Mouse (Mus musculus) embryonic facial prominence, embryonic 10.5 days (tissue): ENCODE data around the gene Smco1. TPM values are rescaled to one million over a fixed set of nuclear protein-coding genes. Genes with fewer than 3 reads are reported as not detected.
"Not testable (repeated sequence)": the region's sequence is repeated elsewhere in the genome, so short reads cannot be mapped to it uniquely, and the experiment has no call there.

Experiments
- DNase-seq: peaks from one replicate; pipeline ENCODE4 v3.0.0-alpha.2; 2017; ENCODE audit warnings: low spot score
- H3K27ac ChIP-seq: fragments of 300-500 bp; sonication (generic); replicated peaks from 2 replicates; pipeline ENCODE4 v1.5.1; 2016; ENCODE audit warnings: mild to moderate bottlenecking
- H3K27me3 ChIP-seq: fragments of 300-500 bp; sonication (generic); replicated peaks from 2 replicates; pipeline ENCODE4 v1.6.1; 2016; ENCODE audit warnings: low read depth, mild to moderate bottlenecking; ENCODE audit not compliant: poor library complexity, severe bottlenecking
- H3K36me3 ChIP-seq: fragments of 300-500 bp; sonication (generic); replicated peaks from 2 replicates; pipeline ENCODE4 v1.6.1; 2016; ENCODE audit warnings: mild to moderate bottlenecking, moderate library complexity
- H3K4me1 ChIP-seq: fragments of 300-500 bp; sonication (generic); 2 replicates; pipeline ENCODE4 v1.6.1; 2016
- H3K4me3 ChIP-seq: fragments of 300-500 bp; sonication (generic); 2 replicates; pipeline ENCODE4 v1.5.1; 2016; ENCODE audit warnings: mild to moderate bottlenecking, moderate library complexity
- H3K9me3 ChIP-seq: fragments of 300-500 bp; sonication (generic); 2 replicates; pipeline ENCODE4 v1.6.1; 2016; ENCODE audit warnings: mild to moderate bottlenecking
- WGBS: fragments of 180-500 bp; shearing (Covaris S2); methylation state at CpG from one replicate; pipeline ENCODE4 v1.1.7; 2016; 5-methylcytosine and 5-hydroxymethylcytosine counted together
- polyA plus RNA-seq: library from polyadenylated mRNA; unstranded; fragments of >200 nt; fragmentation: Nextera tagmentation; extraction: Ambion mirVana; gene quantifications from 2 replicates; pipeline ENCODE4 v1.2.1, GENCODE M21; 2016

Gene Smco1
- polyA plus RNA-seq, result not detected in 2 replicates

DNA sequence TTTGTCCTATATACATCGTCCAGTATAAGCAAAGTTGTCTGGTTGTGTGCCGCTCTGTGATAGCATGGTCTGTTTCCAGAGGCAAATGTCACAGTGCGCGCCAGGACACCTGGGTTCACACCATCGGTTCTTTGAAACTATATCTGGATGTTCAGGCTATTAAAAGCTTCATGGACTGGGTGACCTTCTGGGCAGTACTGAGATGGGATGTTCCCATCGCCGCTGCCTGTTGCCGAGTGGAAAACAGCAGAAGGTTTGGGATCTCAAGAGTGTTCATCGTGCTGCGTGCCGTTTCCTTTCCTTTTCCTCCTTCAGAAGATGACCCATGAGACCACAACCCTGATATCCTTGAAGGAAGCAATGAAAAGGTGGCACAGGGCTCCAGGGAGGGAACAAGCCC, at the start of gene Smco1:
Smco1 (plus strand) TSS at position 178 of the 400 bp plus-strand sequence.
- no peaks in the 10 kb centered on the region for H3K36me3 ChIP-seq
- no peak for DNase-seq
- WGBS, result 90% methylated on average over 11 of the region's 11 CpGs
- no peak within 1 kb of the TSS for H3K27ac ChIP-seq
- no peaks in the 10 kb centered on the region for H3K4me1 ChIP-seq
- no peaks in the 10 kb centered on the region for H3K9me3 ChIP-seq
- H3K27me3 ChIP-seq, result no peaks in the 10 kb centered on the region
- no peak within 1 kb of the TSS for H3K4me3 ChIP-seq

DNA sequence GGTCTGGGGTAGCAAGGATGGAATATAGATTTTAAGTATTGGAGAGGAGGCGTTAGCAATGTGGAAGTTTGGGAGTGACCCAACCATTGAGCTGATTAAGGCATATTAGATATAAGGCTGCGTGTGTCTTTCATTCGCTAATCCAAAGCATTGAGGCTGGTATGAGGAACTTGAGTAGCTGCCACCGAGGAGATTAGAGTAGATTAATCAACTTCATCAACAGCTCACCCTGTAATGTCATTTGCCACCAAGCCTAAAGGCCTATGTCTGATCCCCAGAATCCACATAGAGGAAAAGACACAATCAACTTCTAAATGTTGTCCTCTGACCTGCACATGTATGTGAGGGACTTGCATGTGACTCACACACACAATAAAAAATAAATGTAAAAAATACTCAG, 49.5 kb upstream of the Smco1 start:
- DNase-seq, result no peak
- Histone ChIP-seq H3K27ac (no peak overlapping the region), H3K4me3 (no peak overlapping the region), H3K9me3 (no peaks in the 10 kb centered on the region), H3K27me3 (no peaks in the 10 kb centered on the region), H3K4me1 (no peaks in the 10 kb centered on the region), H3K36me3 (no peaks in the 10 kb centered on the region)
- 82% methylated on average over 4 of the region's 4 CpGs for WGBS

DNA sequence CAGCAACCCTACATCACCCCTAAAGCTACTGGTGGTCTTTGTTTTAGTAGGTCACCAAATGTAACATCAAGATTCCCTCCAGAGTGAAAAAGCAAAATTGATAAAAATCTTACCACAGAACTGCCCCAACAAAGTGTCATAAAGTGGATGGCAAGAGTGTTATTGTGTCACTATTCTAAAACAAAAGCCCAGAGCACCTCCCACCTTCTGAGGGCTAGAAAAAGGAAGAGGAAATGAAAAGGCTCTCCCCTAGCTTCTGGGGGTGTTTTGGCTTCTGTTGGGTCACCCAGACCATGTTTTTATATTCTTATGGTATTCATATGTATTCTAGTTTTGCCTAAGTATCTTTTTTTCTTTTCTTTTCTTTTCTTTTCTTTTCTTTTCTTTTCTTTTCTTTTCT, 48.9 kb upstream of the Smco1 start:
- Histone ChIP-seq H3K36me3 (no peaks in the 10 kb centered on the region), H3K4me3 (no peak overlapping the region), H3K9me3 (no peaks in the 10 kb centered on the region), H3K27me3 (no peaks in the 10 kb centered on the region), H3K27ac (no peak overlapping the region), H3K4me1 (no peaks in the 10 kb centered on the region)
- DNase-seq, result no peak

DNA sequence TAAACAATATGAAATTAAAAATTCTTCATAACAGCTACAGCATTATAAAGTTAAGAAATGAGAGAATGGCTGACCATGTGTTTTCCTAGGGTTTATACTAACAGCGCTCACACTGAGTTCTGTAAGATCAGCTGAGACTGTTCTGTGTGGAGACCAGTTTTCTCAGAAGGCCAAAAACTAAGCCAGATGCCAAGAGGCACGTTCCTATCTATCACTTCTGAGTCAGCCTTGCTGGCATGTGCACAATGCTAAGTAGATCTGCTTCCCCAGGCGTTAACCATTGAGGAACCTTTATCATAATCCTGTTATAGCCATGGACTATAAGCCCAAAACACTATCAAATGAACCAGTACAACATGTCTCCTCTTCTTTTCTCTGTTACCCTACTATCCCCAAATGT, 39.2 kb upstream of the Smco1 start:
- H3K9me3 ChIP-seq, H3K4me1 ChIP-seq, H3K27me3 ChIP-seq, H3K27ac ChIP-seq, H3K4me3 ChIP-seq, DNase-seq: not testable (repeated sequence)
- 93% methylated on average over 3 of the region's 3 CpGs for WGBS
- H3K36me3 ChIP-seq, result peaks cover 72% of the 10 kb centered on the region

GRCm38 (mm10) chr16:32237930-32238680, 33.2 kb upstream of the Smco1 start:
- peaks cover 73% of the 10 kb centered on the region for H3K36me3 ChIP-seq
- WGBS, result 93% methylated on average over 19 of the region's 19 CpGs

DNA sequence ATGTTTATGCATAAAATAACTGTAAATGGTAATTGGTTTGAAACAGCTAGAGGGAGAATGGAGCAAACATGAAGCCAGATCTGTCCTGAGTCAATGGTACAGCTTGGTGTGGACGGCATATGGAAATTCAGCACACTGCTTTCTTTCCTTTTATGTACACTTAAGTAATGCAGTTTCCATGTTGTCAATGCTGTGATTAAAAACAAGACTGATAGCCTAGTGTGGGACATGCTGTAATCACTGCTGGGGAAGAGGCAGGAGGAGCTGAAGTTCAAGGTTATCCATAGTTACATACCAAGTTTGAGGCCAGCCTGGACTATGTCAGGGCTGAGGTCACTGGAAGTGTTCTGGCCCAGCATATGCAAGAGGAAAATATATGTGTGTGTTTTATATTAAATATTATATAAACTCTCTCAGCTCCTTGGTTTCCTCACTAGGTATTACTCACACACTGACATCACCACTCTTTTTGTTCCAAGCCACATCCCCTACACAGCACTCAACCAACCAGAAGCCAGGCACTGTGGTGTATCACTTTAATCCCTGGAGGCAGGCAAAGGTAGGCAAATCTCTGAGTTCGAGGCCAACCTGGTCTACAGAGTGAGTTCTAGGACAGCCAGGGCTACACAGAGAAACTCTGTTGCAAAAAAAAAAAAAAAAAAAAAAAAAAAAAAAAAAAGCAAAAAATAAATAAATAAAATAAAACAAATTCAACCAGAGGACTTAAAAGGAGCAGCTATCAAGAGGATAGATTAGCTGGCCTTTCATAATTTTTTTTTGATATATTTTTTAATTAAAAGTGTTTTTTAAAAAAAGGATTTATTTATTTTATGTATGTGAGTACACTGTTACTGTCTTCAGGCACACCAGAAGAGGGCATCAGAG, 31.6 kb upstream of the Smco1 start:
- Histone ChIP-seq H3K36me3 (peaks cover 64% of the 10 kb centered on the region), H3K4me3 (no peak overlapping the region), H3K27ac (no peak overlapping the region), H3K9me3 (no peaks in the 10 kb centered on the region), H3K27me3 (no peaks in the 10 kb centered on the region), H3K4me1 (peaks cover 7% of the 10 kb centered on the region)
- no peak for DNase-seq
- WGBS, result 89% methylated on average over 2 of the region's 2 CpGs

More at GRCm38 (mm10) chr16:32237930-32238680, 33.2 kb upstream of the Smco1 start:
- Histone ChIP-seq H3K9me3 (no peaks in the 10 kb centered on the region), H3K27ac (no peak overlapping the region), H3K27me3 (no peaks in the 10 kb centered on the region), H3K4me1 (no peaks in the 10 kb centered on the region), H3K4me3 (no peak overlapping the region)
- no peak for DNase-seq

GRCm38 (mm10) chr16:32243901-32244300, 27.4 kb upstream of the Smco1 start:
- no peak overlapping the region for H3K27ac ChIP-seq
- no peaks in the 10 kb centered on the region for H3K9me3 ChIP-seq
- H3K27me3 ChIP-seq, result no peaks in the 10 kb centered on the region
- no peak for DNase-seq
- peaks cover 28% of the 10 kb centered on the region for H3K4me1 ChIP-seq
- WGBS, result 86% methylated on average over 3 of the region's 3 CpGs
- no peak overlapping the region for H3K4me3 ChIP-seq
- peaks cover 25% of the 10 kb centered on the region for H3K36me3 ChIP-seq

DNA sequence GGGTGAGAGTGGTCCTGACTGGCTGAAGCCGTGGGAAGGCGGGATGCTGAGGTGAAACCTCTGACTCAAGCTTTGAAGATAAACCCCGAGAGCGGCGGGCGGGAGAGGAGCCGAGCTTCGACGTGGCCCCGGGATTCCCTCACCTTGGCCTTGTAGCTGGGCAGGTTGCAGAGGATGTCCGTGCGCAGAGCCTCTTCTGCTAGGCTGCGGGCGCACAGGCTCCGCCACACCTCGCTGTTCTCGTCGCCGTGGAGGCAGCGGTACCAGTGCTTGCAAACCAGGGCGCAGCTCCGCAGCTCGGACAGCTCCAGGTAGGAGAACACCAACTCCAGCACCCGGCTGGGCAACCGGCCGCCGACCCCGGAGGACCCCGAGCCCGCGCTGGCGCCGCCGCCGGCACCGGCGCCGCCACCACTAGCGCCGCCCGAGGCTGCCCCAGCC, 24.9 kb upstream of the Smco1 start:
- Histone ChIP-seq H3K27me3 (no peaks in the 10 kb centered on the region), H3K36me3 (peaks cover 9% of the 10 kb centered on the region), H3K4me3 (peak overlapping the region; percentile 87), H3K4me1 (peaks cover 28% of the 10 kb centered on the region), H3K27ac (peak overlapping the region; percentile 94), H3K9me3 (no peaks in the 10 kb centered on the region)
- peak; percentile 72 for DNase-seq
- WGBS, result under 1% methylated on average over 41 of the region's 41 CpGs

DNA sequence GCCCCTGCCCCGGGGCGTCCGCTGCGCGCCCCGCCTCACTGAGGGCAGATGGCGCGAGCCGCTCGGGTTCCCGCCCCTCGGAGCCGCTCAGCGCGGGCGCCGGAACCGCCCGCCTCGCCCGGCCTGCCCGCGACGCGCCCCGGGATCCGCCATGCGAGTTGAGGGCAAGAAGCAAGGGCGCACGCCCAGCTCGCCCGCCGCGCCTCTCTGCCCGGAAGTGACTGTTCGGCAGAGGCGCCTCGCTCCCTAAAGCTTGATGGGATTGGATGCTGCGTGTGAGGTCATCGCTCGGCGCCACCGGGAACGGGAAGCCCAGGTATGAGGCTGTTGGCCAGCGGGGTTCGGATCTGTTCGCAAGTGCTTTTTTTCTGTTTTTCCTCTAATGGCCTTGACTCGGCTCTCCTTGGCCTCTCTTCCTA, 24.3 kb upstream of the Smco1 start, which contains the start of the genes Fbxo45 and Wdr53:
Fbxo45 (minus strand) TSS at position 207 of the 419 bp plus-strand sequence.
Wdr53 (plus strand) TSS at position 276 of the 419 bp plus-strand sequence.
- DNase-seq, result peak; percentile 98
- Histone ChIP-seq H3K4me1 (peaks cover 28% of the 10 kb centered on the region), H3K27me3 (no peaks in the 10 kb centered on the region), H3K4me3 (peak within 1 kb of the TSS; percentile 87), H3K36me3 (peaks cover 9% of the 10 kb centered on the region), H3K9me3 (no peaks in the 10 kb centered on the region), H3K27ac (peak within 1 kb of the TSS; percentile 94)
- under 1% methylated on average over 48 of the region's 48 CpGs for WGBS

- H3K27ac ChIP-seq, H3K4me1 ChIP-seq, DNase-seq, H3K4me3 ChIP-seq, H3K9me3 ChIP-seq, H3K36me3 ChIP-seq, H3K27me3 ChIP-seq: not testable (repeated sequence)
- 86% methylated on average over 2 of the region's 2 CpGs for WGBS
Measured at GRCm38 (mm10) chr16:32264225-32264624, 7.0 kb upstream of the Smco1 start.

DNA sequence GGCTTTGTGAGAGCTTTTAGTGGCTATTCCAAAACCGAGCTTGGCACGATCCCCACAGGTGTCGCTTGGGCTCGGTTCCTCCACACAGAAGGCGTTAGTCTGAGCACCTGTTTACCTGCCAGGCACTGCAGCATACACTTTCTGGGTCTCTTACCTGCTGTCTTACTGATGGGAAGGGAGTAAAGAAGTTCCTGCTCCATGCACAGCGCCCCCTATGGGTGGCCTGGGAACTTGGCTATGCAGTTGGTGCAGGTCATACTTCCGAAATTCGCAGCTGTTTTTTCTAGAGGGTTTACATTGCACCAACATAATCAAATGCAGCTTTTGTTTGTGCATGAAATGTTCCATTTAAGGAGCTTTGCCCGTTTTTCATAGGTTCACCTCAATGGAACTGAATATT, 2.1 kb downstream of the Smco1 start:
- peaks cover 7% of the 10 kb centered on the region for H3K4me1 ChIP-seq
- no peak overlapping the region for H3K27ac ChIP-seq
- no peak overlapping the region for H3K4me3 ChIP-seq
- WGBS, result 53% methylated on average over 9 of the region's 9 CpGs
- H3K36me3 ChIP-seq, result no peaks in the 10 kb centered on the region
- peak; percentile 22 for DNase-seq
- no peaks in the 10 kb centered on the region for H3K27me3 ChIP-seq
- no peaks in the 10 kb centered on the region for H3K9me3 ChIP-seq

DNA sequence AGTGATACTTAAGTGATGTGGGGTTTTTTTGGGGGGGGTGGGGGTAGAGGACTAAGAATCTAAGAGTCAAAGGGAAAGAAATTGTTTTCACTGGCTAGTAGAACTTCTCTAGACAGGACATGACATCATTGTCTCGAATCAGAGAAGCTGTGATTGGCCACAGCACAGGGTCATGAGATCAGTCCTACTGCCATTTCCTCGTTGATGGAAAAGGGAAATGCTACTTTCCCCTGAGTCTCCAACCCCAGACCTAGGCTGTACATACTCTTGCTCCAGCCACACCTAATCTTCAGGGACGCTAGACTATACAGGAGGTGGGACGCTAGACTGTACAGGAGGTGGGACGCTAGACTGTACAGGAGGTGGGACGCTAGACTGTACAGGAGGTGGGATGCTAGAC, 3.8 kb downstream of the Smco1 start:
- no peak overlapping the region for H3K4me3 ChIP-seq
- DNase-seq, result no peak
- H3K9me3 ChIP-seq, result peaks cover 6% of the 10 kb centered on the region; the same call in 1 of the 2 replicates
- no peak overlapping the region for H3K27ac ChIP-seq
- 92% methylated on average over 6 of the region's 6 CpGs for WGBS
- no peaks in the 10 kb centered on the region for H3K27me3 ChIP-seq
- H3K4me1 ChIP-seq, result peaks cover 22% of the 10 kb centered on the region
- peaks cover 8% of the 10 kb centered on the region for H3K36me3 ChIP-seq
